Mouse (Mus musculus): ENCODE results near the gene Mapk8ip2.

DNA sequence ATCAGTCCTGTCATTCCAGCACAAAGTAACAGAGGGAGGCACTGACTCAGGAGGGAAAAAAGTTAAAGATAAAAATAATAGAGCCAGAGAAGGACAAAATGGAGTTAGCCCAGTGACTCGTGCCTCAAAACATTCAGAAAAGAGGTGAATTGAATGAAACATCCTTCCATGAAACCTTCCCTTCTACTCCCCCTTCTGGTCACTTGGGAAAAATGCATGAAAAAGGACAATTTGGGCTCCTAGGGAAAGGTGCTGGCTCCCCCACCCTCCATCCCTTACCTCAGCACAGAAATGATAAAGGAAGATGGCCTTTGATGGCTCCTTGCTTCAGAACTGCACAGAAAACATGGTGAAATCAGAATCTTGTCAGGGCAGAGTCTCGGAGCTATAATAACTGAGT lies 14.9 kb downstream of the Mapk8ip2 start:
- no peak for TF ChIP-seq POLR2A (IDR thresholded peaks at IDR 0.05; ENCODE audit: extremely low read depth, insufficient read depth, low read length)
- peak; percentile 54 for TF ChIP-seq CTCF (IDR thresholded peaks at IDR 0.05; ENCODE audit: extremely low read depth, insufficient read depth, low read length)
